Comparison of ENCODE assay signal across 9 mouse cellular contexts in the genomic region with DNA sequence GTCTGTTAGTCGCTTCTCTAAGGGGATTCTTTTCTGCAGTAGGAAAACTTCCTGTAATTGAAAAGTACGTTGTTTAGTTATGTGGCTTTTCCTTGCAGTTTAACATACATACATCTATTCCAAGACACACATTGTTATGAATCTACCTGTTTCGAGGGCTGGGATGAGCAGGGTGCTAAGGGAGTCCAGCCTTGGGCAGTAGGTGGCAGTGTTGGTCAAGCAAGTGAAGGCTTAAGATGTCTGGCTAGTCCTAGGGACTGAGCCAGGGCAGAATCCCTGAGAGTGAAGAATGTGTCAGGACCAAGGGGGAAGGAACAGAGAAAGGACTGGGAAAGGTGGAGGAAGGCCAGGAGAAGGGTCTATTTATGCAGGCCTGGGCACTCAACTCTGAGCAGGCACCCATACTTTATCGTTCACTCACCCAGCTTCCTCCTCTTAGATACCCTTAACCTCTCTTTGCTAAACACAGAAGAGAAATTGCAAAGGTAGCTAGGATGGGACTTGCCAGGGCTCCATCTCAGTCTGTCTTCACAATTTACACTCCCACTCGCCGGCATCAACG. TPM values are rescaled to one million over a fixed set of nuclear protein-coding genes. Genes with fewer than 3 reads are reported as not detected.
A peak's percentile ranks its signal among the peaks of the same experiment; 100 is the strongest.
DNase-seq lines count a peak whose midpoint lies in the region; ATAC-seq lines count a peak whose summit lies in the region.
"Had no signal": no experiment of that assay in that cellular context is flagged by ENCODE, and none has a peak within 500 bp of the region (broad histone marks: within the 10 kb centered on the region; RNA-seq: fewer than 3 reads in every experiment).

No protein-coding gene starts in this region.

- H3K9ac ChIP-seq in midbrain, embryonic 14.5 days (replicated peaks; ENCODE audit: low read length): no peak overlapping the region

- H3K27me3 ChIP-seq in midbrain, embryonic 14.5 days (ENCODE audit: control insufficient read depth, insufficient read depth, low read length): no peaks in the 10 kb centered on the region

- no peaks in the 10 kb centered on the region for H3K36me3 ChIP-seq in midbrain, embryonic 14.5 days (ENCODE audit: control insufficient read depth, insufficient read depth, low read length)

- H3K27ac ChIP-seq in midbrain, embryonic 14.5 days (replicated peaks; ENCODE audit: low read depth, low read length): no peak overlapping the region

- H3K4me2 ChIP-seq in midbrain, embryonic 14.5 days (ENCODE audit: low read length): no peak overlapping the region

- WGBS in midbrain, embryonic 14.5 days: 49% methylated on average over 7 of the region's 7 CpGs

- H3K4me3 ChIP-seq in midbrain, embryonic 14.5 days (replicated peaks; ENCODE audit: low read depth, low read length): no peak overlapping the region

- H3K4me1 ChIP-seq in midbrain, embryonic 14.5 days (ENCODE audit: control insufficient read depth, insufficient read depth, low read length): no peaks in the 10 kb centered on the region

- no peak for ATAC-seq in midbrain, embryonic 14.5 days (ENCODE audit: low FRiP score, low TSS enrichment)

- DNase-seq in gastrocnemius, adult 18-20 months (ENCODE audit: low spot score): peak; percentile 63
- no peak for DNase-seq in gastrocnemius, postnatal 25 days
- DNase-seq in cerebellum, adult 9-10 months: peak; percentile 67
- DNase-seq in frontal cortex, postnatal 36 days (ENCODE audit: low spot score in 2 of 2): peak; percentile 63 to 82
- peak; percentile 46 for DNase-seq in kidney, adult 11 months
- peak; percentile 44 to 54 for DNase-seq in left cerebral cortex, postnatal 36 days (ENCODE audit: low spot score in 2 of 2)
- DNase-seq in midbrain, embryonic 14.5 days: peak; percentile 89
- peak; percentile 23 for DNase-seq in testis, postnatal 14 days (ENCODE audit: low spot score)

- intact Hi-C loops in left cerebral cortex, postnatal 36 days (cut with DNase I): loop anchor here (5.0 kb wide), 1 partner anchor 542 kb away; no protein-coding TSS in a partner anchor

- H3K9me3 ChIP-seq in midbrain, embryonic 14.5 days (ENCODE audit: control insufficient read depth, low read length): no peaks in the 10 kb centered on the region

RNA-seq across cellular contexts. Expression of a gene that starts 23.2 kb away (rescaled TPM):
- total RNA-seq in gastrocnemius, adult 18-20 months (2021): 10 to 100 TPM; 47.0 to 61.8 TPM
- 10 to 100 TPM; 28.0 to 38.2 TPM for total RNA-seq in gastrocnemius, postnatal 25 days (2021)
- 10 to 100 TPM; 36.5 to 45.2 TPM for total RNA-seq in left cerebral cortex, postnatal 36 days (2021)
- 34.2 and 46.4 TPM in 2 replicates for polyA plus RNA-seq in midbrain, embryonic 14.5 days (2014; fragmentation: Nextera tagmentation; extraction: Ambion mirVana)

RNA-seq across cellular contexts. Expression of a gene that starts 29.0 kb away (rescaled TPM):
- not detected for total RNA-seq in gastrocnemius, adult 18-20 months (2021)
- not detected for total RNA-seq in gastrocnemius, postnatal 25 days (2021)
- 1 to 10 TPM; 3.8 to 4.3 TPM for total RNA-seq in left cerebral cortex, postnatal 36 days (2021)
- 3.8 and 3.9 TPM in 2 replicates for polyA plus RNA-seq in midbrain, embryonic 14.5 days (2014; fragmentation: Nextera tagmentation; extraction: Ambion mirVana)
- polyA plus RNA-seq: liver, embryonic 16.5 days had no signal

Comparison
In these comparisons a context has a peak if more than half of its experiments do, and no peak if none do; other contexts are left out.
1. RNA of a gene that starts 29.0 kb away (total RNA-seq): 3.8 to 4.3 TPM in left cerebral cortex, postnatal 36 days; not detected in gastrocnemius, postnatal 25 days and not detected in gastrocnemius, adult 18-20 months; every median in the first group is over 4 times any median in the second.